Mouse (Mus musculus) heart, embryonic 16.5 days (tissue): ENCODE data around the gene Thrsp. TPM values are rescaled to one million over a fixed set of nuclear protein-coding genes. Genes with fewer than 3 reads are reported as not detected.

Experiments
- polyA plus RNA-seq: library from polyadenylated mRNA; unstranded; fragments of >200 nt; fragmentation: Nextera tagmentation; extraction: Ambion mirVana; gene quantifications from 2 replicates; pipeline ENCODE4 v1.2.1, GENCODE M21; 2015

Gene Thrsp
- polyA plus RNA-seq, 1 experiment from 2014 or later = 2.0 TPM

Other genes with a start within 250 kb of the Thrsp start
- 1.1 and 1.2 TPM in 2 replicates for gene Usp35, start 85.7 kb downstream of the Thrsp start, polyA plus RNA-seq
- gene Kctd21, start 85.4 kb downstream of the Thrsp start, polyA plus RNA-seq = 3.8 and 4.1 TPM in 2 replicates
- 26.3 and 28.8 TPM in 2 replicates for gene Alg8, start 46.1 kb downstream of the Thrsp start, polyA plus RNA-seq
- gene Ndufc2, start 17.7 kb downstream of the Thrsp start, polyA plus RNA-seq = 592 and 600 TPM in 2 replicates
- 1.4 and 1.5 TPM in 2 replicates for gene Kctd14, start 33.6 kb upstream of the Thrsp start, polyA plus RNA-seq
- gene Ints4, start 63.2 kb upstream of the Thrsp start, polyA plus RNA-seq = 37.3 and 40.8 TPM in 2 replicates
- gene Aamdc, start 161.8 kb upstream of the Thrsp start, polyA plus RNA-seq = 53.0 and 53.1 TPM in 2 replicates
- 13.2 and 14.0 TPM in 2 replicates for gene Rsf1, start 162.2 kb upstream of the Thrsp start, polyA plus RNA-seq